Mouse (Mus musculus): ENCODE measurements around the gene Duox2. TPM values are rescaled to one million over a fixed set of nuclear protein-coding genes. Genes with fewer than 3 reads are reported as not detected.
"Not testable (repeated sequence)": the region's sequence is repeated elsewhere in the genome, so short reads cannot be mapped to it uniquely, and the experiment has no call there.

The Duox2 gene
- 0.15 and 0.35 TPM in 2 replicates for polyA plus RNA-seq (2015; fragmentation: Nextera tagmentation; extraction: Ambion mirVana)

- no peak within 1 kb of the TSS for H3K27ac ChIP-seq
- H3K4me1 ChIP-seq, result peaks cover 35% of the 10 kb centered on the region
- peak within 1 kb of the TSS; percentile 27 for H3K4me3 ChIP-seq (replicated peaks)
- peak within 1 kb of the TSS; percentile 57 for H3K4me2 ChIP-seq
- H3K9me3 ChIP-seq, result no peaks in the 10 kb centered on the region
- H3K36me3 ChIP-seq, result no peaks in the 10 kb centered on the region
- no peak for ATAC-seq (ENCODE audit: insufficient read depth, low FRiP score, low read depth)
- no peak within 1 kb of the TSS for H3K9ac ChIP-seq
- 3% methylated on average over 13 of the region's 13 CpGs for WGBS
- H3K27me3 ChIP-seq (replicated peaks), result peaks cover 83% of the 10 kb centered on the region
Observed at GRCm38 (mm10) chr2:122298096-122298499, at the start of gene Duox2. Duox2 (minus strand) TSS chr2:122298449.

GRCm38 (mm10) chr2:122347257-122347656 is 49.0 kb upstream of the Duox2 start:
- H3K27me3 ChIP-seq (replicated peaks), result no peaks in the 10 kb centered on the region
- H3K27ac ChIP-seq, result no peak overlapping the region
- H3K36me3 ChIP-seq, result no peaks in the 10 kb centered on the region
- no peak for ATAC-seq (ENCODE audit: insufficient read depth, low FRiP score, low read depth)
- H3K4me2 ChIP-seq, result no peak overlapping the region
- H3K4me1 ChIP-seq, result peaks cover 24% of the 10 kb centered on the region
- H3K9me3 ChIP-seq, result no peaks in the 10 kb centered on the region
- H3K9ac ChIP-seq, result no peak overlapping the region
- WGBS, result 87% methylated on average over 3 of the region's 3 CpGs
- no peak overlapping the region for H3K4me3 ChIP-seq (replicated peaks)

- 86% methylated on average over 6 of the region's 6 CpGs for WGBS
- not testable (repeated sequence) for H3K9ac ChIP-seq; H3K4me2 ChIP-seq; ATAC-seq (ENCODE audit: insufficient read depth, low FRiP score, low read depth); H3K4me3 ChIP-seq (replicated peaks); H3K27me3 ChIP-seq (replicated peaks); H3K9me3 ChIP-seq; H3K36me3 ChIP-seq
- Histone ChIP-seq H3K4me1 (peaks cover 21% of the 10 kb centered on the region), H3K27ac (peak overlapping the region; percentile 70)
Observed at GRCm38 (mm10) chr2:122346164-122346563, 47.9 kb upstream of the Duox2 start.

GRCm38 (mm10) chr2:122345106-122345893 is 47.1 kb upstream of the Duox2 start:
- H3K36me3 ChIP-seq, result no peaks in the 10 kb centered on the region
- no peak for ATAC-seq (ENCODE audit: insufficient read depth, low FRiP score, low read depth)
- peaks cover 18% of the 10 kb centered on the region for H3K4me1 ChIP-seq
- H3K27me3 ChIP-seq (replicated peaks), result no peaks in the 10 kb centered on the region
- H3K4me2 ChIP-seq, result no peak overlapping the region
- H3K27ac ChIP-seq, result peak overlapping the region; percentile 70
- no peaks in the 10 kb centered on the region for H3K9me3 ChIP-seq
- 71% methylated on average over 6 of the region's 6 CpGs for WGBS
- no peak overlapping the region for H3K9ac ChIP-seq
- no peak overlapping the region for H3K4me3 ChIP-seq (replicated peaks)

GRCm38 (mm10) chr2:122337291-122337690 is 39.0 kb upstream of the Duox2 start:
- H3K4me2 ChIP-seq, result no peak overlapping the region
- no peak overlapping the region for H3K27ac ChIP-seq
- no peaks in the 10 kb centered on the region for H3K9me3 ChIP-seq
- no peaks in the 10 kb centered on the region for H3K27me3 ChIP-seq (replicated peaks)
- no peaks in the 10 kb centered on the region for H3K36me3 ChIP-seq
- H3K4me1 ChIP-seq, result 0 out of 2 replicates have a peak, but pooled peaks cover 3% of the 10 kb centered on the region
- ATAC-seq (ENCODE audit: insufficient read depth, low FRiP score, low read depth), result no peak
- H3K4me3 ChIP-seq (replicated peaks), result no peak overlapping the region
- H3K9ac ChIP-seq, result no peak overlapping the region
- WGBS, result 72% methylated on average over 21 of the region's 21 CpGs

GRCm38 (mm10) chr2:122334170-122334569 is 35.9 kb upstream of the Duox2 start:
- Histone ChIP-seq H3K9ac (no peak overlapping the region), H3K27me3 (replicated peaks) (no peaks in the 10 kb centered on the region), H3K4me3 (replicated peaks) (no peak overlapping the region), H3K27ac (no peak overlapping the region), H3K36me3 (no peaks in the 10 kb centered on the region), H3K9me3 (no peaks in the 10 kb centered on the region), H3K4me2 (no peak overlapping the region), H3K4me1 (0 out of 2 replicates have a peak, but pooled peaks cover 3% of the 10 kb centered on the region)
- 53% methylated on average over 3 of the region's 3 CpGs for WGBS
- ATAC-seq (ENCODE audit: insufficient read depth, low FRiP score, low read depth), result no peak

GRCm38 (mm10) chr2:122332222-122332621 is 34.0 kb upstream of the Duox2 start:
- H3K4me1 ChIP-seq, result 0 out of 2 replicates have a peak, but pooled peaks cover 3% of the 10 kb centered on the region
- no peak for ATAC-seq (ENCODE audit: insufficient read depth, low FRiP score, low read depth)
- H3K27me3 ChIP-seq (replicated peaks), result no peaks in the 10 kb centered on the region
- no peak overlapping the region for H3K4me3 ChIP-seq (replicated peaks)
- H3K9me3 ChIP-seq, result no peaks in the 10 kb centered on the region
- 80% methylated on average over 3 of the region's 3 CpGs for WGBS
- no peaks in the 10 kb centered on the region for H3K36me3 ChIP-seq
- no peak overlapping the region for H3K4me2 ChIP-seq
- no peak overlapping the region for H3K9ac ChIP-seq
- no peak overlapping the region for H3K27ac ChIP-seq

GRCm38 (mm10) chr2:122330317-122330716 is 32.1 kb upstream of the Duox2 start:
- H3K9me3 ChIP-seq; H3K27ac ChIP-seq; H3K4me2 ChIP-seq; H3K9ac ChIP-seq; ATAC-seq (ENCODE audit: insufficient read depth, low FRiP score, low read depth); H3K36me3 ChIP-seq; H3K4me3 ChIP-seq (replicated peaks); H3K4me1 ChIP-seq; H3K27me3 ChIP-seq (replicated peaks): not testable (repeated sequence)
- 76% methylated on average over 6 of the region's 6 CpGs for WGBS

GRCm38 (mm10) chr2:122327986-122328385 is 29.7 kb upstream of the Duox2 start:
- no peaks in the 10 kb centered on the region for H3K4me1 ChIP-seq
- no peaks in the 10 kb centered on the region for H3K27me3 ChIP-seq (replicated peaks)
- WGBS, result 54% methylated on average over 3 of the region's 3 CpGs
- H3K9ac ChIP-seq, result no peak overlapping the region
- no peaks in the 10 kb centered on the region for H3K36me3 ChIP-seq
- H3K4me3 ChIP-seq (replicated peaks), result no peak overlapping the region
- ATAC-seq (ENCODE audit: insufficient read depth, low FRiP score, low read depth), result no peak
- no peak overlapping the region for H3K27ac ChIP-seq
- no peak overlapping the region for H3K4me2 ChIP-seq
- no peaks in the 10 kb centered on the region for H3K9me3 ChIP-seq

GRCm38 (mm10) chr2:122325361-122325760 is 27.1 kb upstream of the Duox2 start:
- Histone ChIP-seq H3K36me3 (no peaks in the 10 kb centered on the region), H3K9me3 (no peaks in the 10 kb centered on the region), H3K9ac (no peak overlapping the region), H3K4me3 (replicated peaks) (no peak overlapping the region), H3K27ac (no peak overlapping the region), H3K27me3 (replicated peaks) (no peaks in the 10 kb centered on the region), H3K4me1 (no peaks in the 10 kb centered on the region), H3K4me2 (no peak overlapping the region)
- ATAC-seq (ENCODE audit: insufficient read depth, low FRiP score, low read depth), result no peak
- 59% methylated on average over 2 of the region's 2 CpGs for WGBS

- ATAC-seq (ENCODE audit: insufficient read depth, low FRiP score, low read depth), result no peak
- 72% methylated on average over 3 of the region's 3 CpGs for WGBS
- no peak overlapping the region for H3K4me2 ChIP-seq
- H3K27me3 ChIP-seq (replicated peaks), result no peaks in the 10 kb centered on the region
- no peaks in the 10 kb centered on the region for H3K36me3 ChIP-seq
- no peak overlapping the region for H3K4me3 ChIP-seq (replicated peaks)
- no peaks in the 10 kb centered on the region for H3K4me1 ChIP-seq
- no peaks in the 10 kb centered on the region for H3K9me3 ChIP-seq
- H3K9ac ChIP-seq, result no peak overlapping the region
- H3K27ac ChIP-seq, result no peak overlapping the region
Observed at GRCm38 (mm10) chr2:122324586-122324985, 26.3 kb upstream of the Duox2 start.

- H3K27me3 ChIP-seq (replicated peaks), result no peaks in the 10 kb centered on the region
- H3K27ac ChIP-seq, result no peak overlapping the region
- no peaks in the 10 kb centered on the region for H3K9me3 ChIP-seq
- H3K36me3 ChIP-seq, result no peaks in the 10 kb centered on the region
- no peaks in the 10 kb centered on the region for H3K4me1 ChIP-seq
- H3K4me2 ChIP-seq, result no peak overlapping the region
- H3K4me3 ChIP-seq (replicated peaks), result no peak overlapping the region
- H3K9ac ChIP-seq, result no peak overlapping the region
- ATAC-seq (ENCODE audit: insufficient read depth, low FRiP score, low read depth), result no peak
- WGBS, result 63% methylated on average over 3 of the region's 3 CpGs
Observed at GRCm38 (mm10) chr2:122323960-122324359, 25.7 kb upstream of the Duox2 start.

Measured in stomach, embryonic 15.5 days (tissue).